Mouse (Mus musculus): Measurements from ENCODE around the gene Nptxr. TPM values are rescaled to one million over a fixed set of nuclear protein-coding genes. Genes with fewer than 3 reads are reported as not detected.
A peak's percentile ranks its signal among the peaks of the same experiment; 100 is the strongest.

The Nptxr gene
- polyA plus RNA-seq, 1 experiment from 2014 or later, result 24.7 TPM

DNA sequence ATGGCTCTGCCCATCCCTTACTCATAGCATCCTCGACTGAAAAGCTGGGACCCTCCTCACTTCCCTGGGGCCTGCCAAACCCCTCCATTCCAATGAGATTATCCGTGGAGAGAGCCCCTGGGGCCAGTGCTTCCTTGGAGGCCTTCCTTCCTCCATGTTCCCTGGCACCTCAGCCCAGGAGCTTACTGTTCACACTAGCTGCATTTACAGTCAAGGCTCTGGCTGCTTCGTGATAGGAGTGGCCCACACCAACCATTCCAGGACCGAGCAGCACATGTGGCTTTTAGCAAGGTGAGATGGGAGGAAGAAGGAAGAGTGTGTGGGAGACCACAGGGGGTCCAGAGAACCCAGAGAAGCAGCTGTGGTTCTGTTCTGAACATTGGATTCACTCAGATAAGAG lies 50.7 kb downstream of the Nptxr start:
- H3K27me3 ChIP-seq (replicated peaks; ENCODE audit: control insufficient read depth, insufficient read depth, low read length), result no peaks in the 10 kb centered on the region
- WGBS, result 57% methylated on average over 4 of the region's 4 CpGs
- H3K27ac ChIP-seq (ENCODE audit: low read length), result no peak overlapping the region
- H3K4me2 ChIP-seq (ENCODE audit: low read length), result no peak overlapping the region
- H3K9me3 ChIP-seq (ENCODE audit: control insufficient read depth, low read length), result no peaks in the 10 kb centered on the region
- no peaks in the 10 kb centered on the region for H3K36me3 ChIP-seq (ENCODE audit: control insufficient read depth, insufficient read depth)
- no peak overlapping the region for H3K4me3 ChIP-seq (replicated peaks; ENCODE audit: low read length)
- 0 out of 2 replicates have a peak, but pooled peaks cover 4% of the 10 kb centered on the region for H3K4me1 ChIP-seq (replicated peaks; ENCODE audit: control insufficient read depth, insufficient read depth, low read length)
- no peak for ATAC-seq
- H3K9ac ChIP-seq (replicated peaks; ENCODE audit: low read depth, low read length), result no peak overlapping the region

DNA sequence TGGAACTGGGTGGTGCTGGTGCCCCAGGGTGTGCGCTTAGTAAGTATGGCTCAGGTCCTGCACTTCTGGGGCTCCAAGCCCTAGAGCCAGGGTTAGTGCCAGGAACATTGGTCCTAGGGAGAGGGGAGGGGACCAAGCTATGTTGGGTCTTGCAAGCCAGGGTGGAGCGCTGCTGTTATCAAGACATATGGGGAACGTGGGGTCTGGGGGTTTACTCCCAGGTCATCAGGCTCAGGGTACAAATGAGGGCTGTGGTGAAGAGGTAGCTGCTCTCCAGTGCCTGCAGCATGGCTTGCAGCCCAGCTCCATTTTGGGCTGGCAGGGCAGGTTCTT lies 51.2 kb downstream of the Nptxr start:
- ATAC-seq, result peak; percentile 21; the same call in 1 of the 2 replicates
- Histone ChIP-seq H3K27ac (ENCODE audit: low read length) (no peak overlapping the region), H3K4me3 (replicated peaks; ENCODE audit: low read length) (no peak overlapping the region), H3K27me3 (replicated peaks; ENCODE audit: control insufficient read depth, insufficient read depth, low read length) (no peaks in the 10 kb centered on the region), H3K36me3 (ENCODE audit: control insufficient read depth, insufficient read depth) (no peaks in the 10 kb centered on the region), H3K9me3 (ENCODE audit: control insufficient read depth, low read length) (no peaks in the 10 kb centered on the region), H3K4me1 (replicated peaks; ENCODE audit: control insufficient read depth, insufficient read depth, low read length) (0 out of 2 replicates have a peak, but pooled peaks cover 4% of the 10 kb centered on the region), H3K4me2 (ENCODE audit: low read length) (no peak overlapping the region), H3K9ac (replicated peaks; ENCODE audit: low read depth, low read length) (no peak overlapping the region)
- WGBS, result 84% methylated on average over 3 of the region's 3 CpGs

DNA sequence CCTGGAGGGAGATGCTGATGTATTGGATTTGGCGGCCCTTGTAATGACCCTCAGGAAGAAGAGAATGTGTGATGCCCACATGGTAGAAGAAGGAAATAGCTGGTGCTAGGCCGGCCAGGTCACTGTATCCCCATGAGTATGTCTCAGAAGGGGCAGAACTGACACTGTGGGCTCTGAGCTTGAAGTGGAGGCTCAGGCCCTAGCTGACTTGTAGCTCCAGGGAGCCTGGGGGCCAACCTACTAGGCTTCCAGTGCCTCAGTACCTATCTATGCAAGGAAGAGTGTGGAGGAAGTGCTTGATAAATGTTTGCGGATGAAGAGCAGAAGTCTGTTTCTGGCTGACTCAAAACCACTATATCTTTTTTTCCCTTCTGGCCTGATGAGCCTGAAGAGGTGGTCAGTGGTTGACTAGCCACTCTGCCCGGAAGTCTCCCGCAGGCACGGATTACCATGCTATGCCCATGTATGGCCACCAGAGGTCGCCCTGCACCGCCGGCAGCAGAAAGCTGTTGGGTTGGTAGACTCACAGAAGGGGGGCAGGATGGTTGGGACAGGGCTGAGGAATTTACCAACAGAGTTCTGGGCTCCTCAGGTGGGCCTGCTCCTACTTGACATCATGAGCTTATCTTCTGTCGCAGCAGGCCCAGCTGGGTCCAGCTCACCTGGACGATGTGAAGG lies 51.7 kb downstream of the Nptxr start:
- H3K27me3 ChIP-seq (replicated peaks; ENCODE audit: control insufficient read depth, insufficient read depth, low read length), result no peaks in the 10 kb centered on the region
- no peak overlapping the region for H3K4me2 ChIP-seq (ENCODE audit: low read length)
- 0 out of 2 replicates have a peak, but pooled peaks cover 4% of the 10 kb centered on the region for H3K4me1 ChIP-seq (replicated peaks; ENCODE audit: control insufficient read depth, insufficient read depth, low read length)
- no peaks in the 10 kb centered on the region for H3K36me3 ChIP-seq (ENCODE audit: control insufficient read depth, insufficient read depth)
- no peak overlapping the region for H3K27ac ChIP-seq (ENCODE audit: low read length)
- WGBS, result 29% methylated on average over 11 of the region's 11 CpGs
- no peaks in the 10 kb centered on the region for H3K9me3 ChIP-seq (ENCODE audit: control insufficient read depth, low read length)
- no peak overlapping the region for H3K9ac ChIP-seq (replicated peaks; ENCODE audit: low read depth, low read length)
- no peak overlapping the region for H3K4me3 ChIP-seq (replicated peaks; ENCODE audit: low read length)
- peak; percentile 62 for ATAC-seq

DNA sequence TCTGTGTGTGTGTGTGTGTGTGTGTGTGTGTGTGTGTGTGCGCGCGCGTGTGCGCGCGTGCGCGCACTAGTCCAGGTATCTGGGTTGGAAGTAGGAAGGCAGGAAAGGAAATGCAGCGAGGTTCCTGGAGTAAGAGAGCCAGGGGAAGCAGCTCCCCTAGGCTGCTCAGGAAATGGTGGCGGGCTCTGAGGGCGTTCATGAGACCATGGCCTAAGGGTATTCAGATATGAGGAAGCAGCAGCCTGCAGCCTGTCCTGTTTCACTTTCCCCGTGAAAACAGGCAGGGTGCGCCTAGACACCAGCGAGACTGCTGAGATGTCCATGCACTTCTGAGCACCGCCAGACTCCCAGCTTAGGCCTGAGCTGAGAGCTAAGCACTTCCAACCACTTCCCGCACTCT lies 52.8 kb downstream of the Nptxr start:
- ATAC-seq, result no peak

DNA sequence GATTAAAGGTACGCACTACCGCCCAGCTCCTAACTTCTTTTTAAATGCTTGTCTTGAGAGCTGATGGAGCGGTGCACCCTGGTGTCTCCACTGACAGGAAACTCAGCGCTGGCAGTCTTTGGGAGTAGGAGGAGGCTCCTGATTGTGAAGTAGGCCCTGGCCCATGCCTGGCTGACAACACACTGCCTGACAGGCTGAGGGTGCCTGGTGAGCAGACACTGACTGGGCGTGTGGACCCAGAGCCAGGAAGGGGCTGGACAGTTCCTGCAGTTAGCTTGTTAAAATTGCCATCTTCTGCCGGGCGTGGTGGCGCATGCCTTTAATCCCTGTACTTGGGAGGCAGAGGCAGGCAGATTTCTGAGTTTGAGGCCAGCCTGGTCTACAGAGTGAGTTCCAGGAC lies 54.3 kb downstream of the Nptxr start:
- Histone ChIP-seq H3K27me3 (replicated peaks; ENCODE audit: control insufficient read depth, insufficient read depth, low read length) (no peaks in the 10 kb centered on the region), H3K4me3 (replicated peaks; ENCODE audit: low read length) (no peak overlapping the region), H3K36me3 (ENCODE audit: control insufficient read depth, insufficient read depth) (no peaks in the 10 kb centered on the region), H3K4me1 (replicated peaks; ENCODE audit: control insufficient read depth, insufficient read depth, low read length) (no peaks in the 10 kb centered on the region), H3K9me3 (ENCODE audit: control insufficient read depth, low read length) (no peaks in the 10 kb centered on the region), H3K4me2 (ENCODE audit: low read length) (no peak overlapping the region), H3K9ac (replicated peaks; ENCODE audit: low read depth, low read length) (no peak overlapping the region), H3K27ac (ENCODE audit: low read length) (no peak overlapping the region)
- WGBS, result 85% methylated on average over 8 of the region's 8 CpGs
- no peak for ATAC-seq

More for the DNA sequence above, 52.8 kb downstream of the Nptxr start:
- no peak overlapping the region for H3K9ac ChIP-seq (replicated peaks; ENCODE audit: low read depth, low read length)
- H3K4me1 ChIP-seq (replicated peaks; ENCODE audit: control insufficient read depth, insufficient read depth, low read length), result 0 out of 2 replicates have a peak, but pooled peaks cover 4% of the 10 kb centered on the region
- H3K4me2 ChIP-seq (ENCODE audit: low read length), result no peak overlapping the region
- H3K27ac ChIP-seq (ENCODE audit: low read length), result no peak overlapping the region
- H3K4me3 ChIP-seq (replicated peaks; ENCODE audit: low read length), result no peak overlapping the region
- no peaks in the 10 kb centered on the region for H3K9me3 ChIP-seq (ENCODE audit: control insufficient read depth, low read length)
- H3K27me3 ChIP-seq (replicated peaks; ENCODE audit: control insufficient read depth, insufficient read depth, low read length), result no peaks in the 10 kb centered on the region
- no peaks in the 10 kb centered on the region for H3K36me3 ChIP-seq (ENCODE audit: control insufficient read depth, insufficient read depth)
- 88% methylated on average over 17 of the region's 17 CpGs for WGBS

DNA sequence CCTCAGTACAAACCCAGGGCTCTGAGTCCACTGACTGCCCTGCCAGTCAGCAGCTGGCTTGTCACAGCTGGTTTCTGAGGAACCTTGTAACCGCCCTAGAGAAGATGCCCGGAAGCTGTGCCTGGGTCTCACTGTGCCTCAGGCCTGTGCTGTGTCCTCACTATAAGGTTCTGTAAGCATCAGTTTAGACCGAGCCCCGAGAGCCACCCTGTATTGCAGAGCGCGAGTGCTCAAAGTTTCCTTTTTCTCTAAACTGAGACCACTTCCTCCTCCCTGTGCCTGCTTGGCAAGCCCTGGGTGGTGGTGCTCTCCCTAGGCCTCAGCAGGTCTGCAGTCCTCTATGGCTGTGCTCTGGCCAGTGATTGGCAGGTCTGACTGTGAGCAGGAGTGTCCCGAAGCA lies 55.4 kb downstream of the Nptxr start:
- no peak overlapping the region for H3K4me2 ChIP-seq (ENCODE audit: low read length)
- no peaks in the 10 kb centered on the region for H3K9me3 ChIP-seq (ENCODE audit: control insufficient read depth, low read length)
- no peak overlapping the region for H3K27ac ChIP-seq (ENCODE audit: low read length)
- no peaks in the 10 kb centered on the region for H3K27me3 ChIP-seq (replicated peaks; ENCODE audit: control insufficient read depth, insufficient read depth, low read length)
- 95% methylated on average over 7 of the region's 7 CpGs for WGBS
- no peak for ATAC-seq
- no peaks in the 10 kb centered on the region for H3K4me1 ChIP-seq (replicated peaks; ENCODE audit: control insufficient read depth, insufficient read depth, low read length)
- H3K4me3 ChIP-seq (replicated peaks; ENCODE audit: low read length), result no peak overlapping the region
- H3K36me3 ChIP-seq (ENCODE audit: control insufficient read depth, insufficient read depth), result no peaks in the 10 kb centered on the region
- no peak overlapping the region for H3K9ac ChIP-seq (replicated peaks; ENCODE audit: low read depth, low read length)

DNA sequence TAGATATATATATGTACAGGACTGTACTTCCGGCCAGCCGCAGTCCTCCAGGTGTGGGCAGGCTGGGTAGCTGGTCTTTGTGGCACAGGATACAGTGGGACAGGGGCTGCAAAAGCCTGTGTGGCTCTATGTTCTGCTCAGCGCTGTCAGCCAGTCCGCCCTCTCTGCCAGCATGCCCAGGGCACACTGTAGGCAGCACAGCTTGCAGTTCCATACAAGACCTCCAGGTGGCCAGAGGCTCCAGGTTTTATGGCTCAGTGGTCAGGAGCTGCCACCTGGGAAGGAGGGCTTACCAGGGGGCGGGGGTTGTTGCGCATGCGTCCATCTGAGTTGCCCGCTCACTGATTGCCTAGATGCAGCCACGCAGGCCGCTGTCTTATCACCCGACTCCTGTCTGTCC lies 56.6 kb downstream of the Nptxr start:
- no peak overlapping the region for H3K27ac ChIP-seq (ENCODE audit: low read length)
- H3K4me1 ChIP-seq (replicated peaks; ENCODE audit: control insufficient read depth, insufficient read depth, low read length), result peaks cover 3% of the 10 kb centered on the region; the same call in 1 of the 2 replicates
- 53% methylated on average over 11 of the region's 11 CpGs for WGBS
- H3K36me3 ChIP-seq (ENCODE audit: control insufficient read depth, insufficient read depth), result no peaks in the 10 kb centered on the region
- H3K4me2 ChIP-seq (ENCODE audit: low read length), result no peak overlapping the region
- H3K9me3 ChIP-seq (ENCODE audit: control insufficient read depth, low read length), result no peaks in the 10 kb centered on the region
- ATAC-seq, result no peak
- H3K9ac ChIP-seq (replicated peaks; ENCODE audit: low read depth, low read length), result no peak overlapping the region
- H3K27me3 ChIP-seq (replicated peaks; ENCODE audit: control insufficient read depth, insufficient read depth, low read length), result no peaks in the 10 kb centered on the region
- no peak overlapping the region for H3K4me3 ChIP-seq (replicated peaks; ENCODE audit: low read length)

DNA sequence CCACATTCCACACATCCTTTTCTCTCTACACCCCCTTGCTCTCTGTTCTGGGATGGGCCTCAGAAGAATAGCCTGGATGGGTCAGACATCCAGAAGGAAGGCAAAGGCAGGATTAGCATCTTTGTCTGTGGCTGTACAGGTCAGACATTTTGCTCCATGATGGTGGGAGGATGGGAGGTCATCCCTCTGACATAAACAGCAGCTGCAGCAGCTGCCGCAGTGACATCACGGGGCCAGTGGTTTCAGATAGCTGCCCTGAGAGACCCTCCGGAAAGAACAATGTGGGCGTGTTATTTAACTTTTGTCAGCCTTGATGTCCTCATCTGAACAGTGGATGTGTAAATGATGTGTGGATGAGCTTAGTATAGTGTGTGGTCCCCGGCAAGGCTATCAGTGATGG lies 58.7 kb downstream of the Nptxr start:
- ATAC-seq, result no peak
- Histone ChIP-seq H3K27ac (ENCODE audit: low read length) (no peak overlapping the region), H3K4me3 (replicated peaks; ENCODE audit: low read length) (no peak overlapping the region), H3K9me3 (ENCODE audit: control insufficient read depth, low read length) (no peaks in the 10 kb centered on the region), H3K36me3 (ENCODE audit: control insufficient read depth, insufficient read depth) (no peaks in the 10 kb centered on the region), H3K4me1 (replicated peaks; ENCODE audit: control insufficient read depth, insufficient read depth, low read length) (peaks cover 11% of the 10 kb centered on the region), H3K27me3 (replicated peaks; ENCODE audit: control insufficient read depth, insufficient read depth, low read length) (no peaks in the 10 kb centered on the region), H3K4me2 (ENCODE audit: low read length) (no peak overlapping the region), H3K9ac (replicated peaks; ENCODE audit: low read depth, low read length) (no peak overlapping the region)
- WGBS, result 95% methylated on average over 5 of the region's 5 CpGs

DNA sequence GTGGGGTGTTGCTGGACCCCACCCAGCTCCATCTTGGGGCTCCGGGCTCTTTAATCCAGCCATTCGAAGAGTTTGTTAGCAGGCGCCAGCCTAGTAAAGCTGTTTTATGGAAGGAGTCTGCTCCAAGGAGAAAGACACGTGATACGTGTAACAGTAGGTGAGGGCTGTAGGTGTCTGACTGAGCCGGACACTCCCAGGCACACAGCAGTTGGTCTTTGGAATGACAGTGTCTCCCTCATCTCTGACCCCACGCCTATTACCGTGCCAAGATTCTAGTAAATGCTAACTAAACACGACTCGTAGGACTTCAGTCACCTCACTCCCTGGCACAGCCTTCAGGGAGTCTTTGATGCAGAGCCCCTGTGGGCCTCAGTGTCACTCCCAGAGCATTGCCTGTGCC lies 59.3 kb downstream of the Nptxr start:
- 84% methylated on average over 10 of the region's 10 CpGs for WGBS
- H3K4me3 ChIP-seq (replicated peaks; ENCODE audit: low read length), result no peak overlapping the region

DNA sequence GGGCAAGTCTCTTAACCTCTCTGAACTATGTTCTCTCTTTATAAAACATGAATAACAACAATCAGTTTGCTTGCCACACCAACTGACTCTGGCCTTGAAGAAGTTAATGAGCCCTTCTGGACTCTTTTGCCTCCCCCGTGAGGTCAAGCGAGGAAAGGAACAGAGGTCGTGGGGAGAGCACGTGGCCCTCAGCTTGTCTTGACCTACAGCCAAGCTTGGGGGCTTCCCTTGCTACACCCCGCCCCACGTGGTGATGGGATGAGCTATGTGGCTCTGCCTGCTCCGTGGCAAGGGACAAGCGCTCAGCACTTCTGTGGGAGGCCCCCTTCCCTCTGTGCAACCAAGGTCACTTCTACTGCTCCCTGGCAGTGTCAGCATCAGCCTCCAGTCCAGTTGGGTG lies 59.8 kb downstream of the Nptxr start:
- Histone ChIP-seq H3K9me3 (ENCODE audit: control insufficient read depth, low read length) (no peaks in the 10 kb centered on the region), H3K27ac (ENCODE audit: low read length) (no peak overlapping the region), H3K4me2 (ENCODE audit: low read length) (no peak overlapping the region), H3K27me3 (replicated peaks; ENCODE audit: control insufficient read depth, insufficient read depth, low read length) (no peaks in the 10 kb centered on the region), H3K4me3 (replicated peaks; ENCODE audit: low read length) (no peak overlapping the region), H3K36me3 (ENCODE audit: control insufficient read depth, insufficient read depth) (no peaks in the 10 kb centered on the region), H3K9ac (replicated peaks; ENCODE audit: low read depth, low read length) (no peak overlapping the region), H3K4me1 (replicated peaks; ENCODE audit: control insufficient read depth, insufficient read depth, low read length) (peaks cover 22% of the 10 kb centered on the region)
- 86% methylated on average over 8 of the region's 8 CpGs for WGBS
- ATAC-seq, result no peak

More for the DNA sequence above, 59.3 kb downstream of the Nptxr start:
- Histone ChIP-seq H3K9me3 (ENCODE audit: control insufficient read depth, low read length) (no peaks in the 10 kb centered on the region), H3K27me3 (replicated peaks; ENCODE audit: control insufficient read depth, insufficient read depth, low read length) (no peaks in the 10 kb centered on the region), H3K9ac (replicated peaks; ENCODE audit: low read depth, low read length) (no peak overlapping the region), H3K27ac (ENCODE audit: low read length) (no peak overlapping the region), H3K4me2 (ENCODE audit: low read length) (no peak overlapping the region), H3K36me3 (ENCODE audit: control insufficient read depth, insufficient read depth) (no peaks in the 10 kb centered on the region), H3K4me1 (replicated peaks; ENCODE audit: control insufficient read depth, insufficient read depth, low read length) (peaks cover 16% of the 10 kb centered on the region)
- no peak for ATAC-seq
